Mouse (Mus musculus): ENCODE data around the gene Ankrd44. TPM values are rescaled to one million over a fixed set of nuclear protein-coding genes. Genes with fewer than 3 reads are reported as not detected.

Ankrd44 gene
- polyA plus RNA-seq, 1 experiment, result 5.2 TPM

DNA sequence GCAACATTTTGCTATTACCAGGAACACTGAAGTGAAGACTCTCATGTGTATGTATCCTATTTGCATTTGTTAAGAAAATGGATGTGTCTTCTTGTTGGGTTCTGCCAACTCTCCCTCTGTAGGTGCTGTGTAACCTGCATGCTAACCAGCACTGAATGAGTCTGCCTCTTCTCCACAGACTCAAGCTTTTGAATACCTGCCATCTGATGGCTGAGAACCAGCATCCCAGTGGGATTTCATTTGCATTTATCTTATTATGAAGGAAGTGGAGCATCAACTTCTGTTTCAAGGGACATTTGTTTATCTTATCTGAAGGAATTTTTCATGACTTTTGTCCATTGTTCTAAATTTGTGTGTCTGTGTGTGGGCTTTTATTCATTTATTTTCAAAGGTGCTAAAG lies 180.5 kb downstream of the Ankrd44 start:
- Histone ChIP-seq H3K36me3 (ENCODE audit: control insufficient read depth, insufficient read depth, low read length, poor library complexity, severe bottlenecking) (no peaks in the 10 kb centered on the region), H3K9ac (ENCODE audit: low read depth, poor library complexity, severe bottlenecking) (no peak overlapping the region), H3K27ac (ENCODE audit: insufficient read depth, low read length) (no peak overlapping the region), H3K4me1 (ENCODE audit: control insufficient read depth, insufficient read depth, low read length) (no peaks in the 10 kb centered on the region), H3K9me3 (replicated peaks; ENCODE audit: control insufficient read depth, insufficient read depth, low read length, poor library complexity, severe bottlenecking) (no peaks in the 10 kb centered on the region), H3K27me3 (ENCODE audit: control insufficient read depth, insufficient read depth, low read length, poor library complexity, severe bottlenecking) (no peaks in the 10 kb centered on the region), H3K4me3 (ENCODE audit: low read depth, low read length) (no peak overlapping the region)
- TF ChIP-seq POLR2A (IDR thresholded peaks at IDR 0.05; ENCODE audit: insufficient read depth, low read length) (no peak), EP300 (IDR thresholded peaks at IDR 0.05; ENCODE audit: insufficient read depth, low read depth, low read length) (no peak), CTCF (IDR thresholded peaks at IDR 0.05; ENCODE audit: low read depth, low read length) (no peak)

DNA sequence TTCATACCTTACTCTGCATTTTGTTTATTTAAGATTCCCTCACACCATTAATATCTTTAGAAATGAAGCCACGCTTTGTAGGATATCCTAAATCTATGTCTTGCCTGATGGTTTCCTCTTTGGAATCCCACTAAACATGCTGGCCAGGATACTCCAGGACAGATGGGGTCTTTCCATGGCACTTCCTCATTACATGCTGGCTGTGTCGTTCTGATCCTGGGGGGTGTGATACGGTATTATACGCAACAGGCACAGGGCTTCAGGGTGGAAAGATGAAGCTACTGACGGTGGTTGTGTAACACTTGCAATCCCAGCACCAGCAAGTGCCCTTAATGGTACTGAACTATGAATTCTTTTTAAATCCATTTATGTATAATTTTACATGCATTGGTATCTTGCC lies 182.0 kb downstream of the Ankrd44 start:
- Histone ChIP-seq H3K36me3 (ENCODE audit: control insufficient read depth, insufficient read depth, low read length, poor library complexity, severe bottlenecking) (no peaks in the 10 kb centered on the region), H3K27ac (ENCODE audit: insufficient read depth, low read length) (no peak overlapping the region), H3K9me3 (replicated peaks; ENCODE audit: control insufficient read depth, insufficient read depth, low read length, poor library complexity, severe bottlenecking) (no peaks in the 10 kb centered on the region), H3K4me3 (ENCODE audit: low read depth, low read length) (no peak overlapping the region), H3K27me3 (ENCODE audit: control insufficient read depth, insufficient read depth, low read length, poor library complexity, severe bottlenecking) (no peaks in the 10 kb centered on the region), H3K9ac (ENCODE audit: low read depth, poor library complexity, severe bottlenecking) (no peak overlapping the region), H3K4me1 (ENCODE audit: control insufficient read depth, insufficient read depth, low read length) (no peaks in the 10 kb centered on the region)
- no peak for TF ChIP-seq EP300 (IDR thresholded peaks at IDR 0.05; ENCODE audit: insufficient read depth, low read depth, low read length)
- no peak for TF ChIP-seq CTCF (IDR thresholded peaks at IDR 0.05; ENCODE audit: low read depth, low read length)
- no peak for TF ChIP-seq POLR2A (IDR thresholded peaks at IDR 0.05; ENCODE audit: insufficient read depth, low read length)

DNA sequence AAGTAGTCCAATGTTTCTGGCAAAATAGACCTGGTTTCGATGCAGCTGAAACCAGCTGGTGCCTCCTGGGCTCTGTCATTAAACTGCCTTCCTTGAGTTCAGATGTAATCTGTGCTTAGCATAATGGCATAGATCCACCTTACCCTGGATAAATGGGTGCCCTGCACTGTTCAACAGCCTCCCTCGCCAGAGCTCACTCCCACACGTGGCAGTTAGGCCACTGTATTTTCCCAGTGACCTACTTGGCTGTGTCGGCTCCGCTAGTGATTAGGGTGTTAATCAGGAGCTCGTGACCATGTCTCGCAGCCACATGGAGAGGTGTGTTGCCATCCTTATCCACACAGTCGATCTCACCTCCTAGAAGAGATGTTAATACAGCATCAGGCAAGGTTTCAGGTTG lies 183.1 kb downstream of the Ankrd44 start:
- TF ChIP-seq EP300 (IDR thresholded peaks at IDR 0.05; ENCODE audit: insufficient read depth, low read depth, low read length), result no peak
- TF ChIP-seq CTCF (IDR thresholded peaks at IDR 0.05; ENCODE audit: low read depth, low read length), result no peak
- no peak for TF ChIP-seq POLR2A (IDR thresholded peaks at IDR 0.05; ENCODE audit: insufficient read depth, low read length)
- Histone ChIP-seq H3K9ac (ENCODE audit: low read depth, poor library complexity, severe bottlenecking) (no peak overlapping the region), H3K27ac (ENCODE audit: insufficient read depth, low read length) (no peak overlapping the region), H3K27me3 (ENCODE audit: control insufficient read depth, insufficient read depth, low read length, poor library complexity, severe bottlenecking) (no peaks in the 10 kb centered on the region), H3K4me1 (ENCODE audit: control insufficient read depth, insufficient read depth, low read length) (no peaks in the 10 kb centered on the region), H3K9me3 (replicated peaks; ENCODE audit: control insufficient read depth, insufficient read depth, low read length, poor library complexity, severe bottlenecking) (no peaks in the 10 kb centered on the region), H3K4me3 (ENCODE audit: low read depth, low read length) (no peak overlapping the region), H3K36me3 (ENCODE audit: control insufficient read depth, insufficient read depth, low read length, poor library complexity, severe bottlenecking) (no peaks in the 10 kb centered on the region)

DNA sequence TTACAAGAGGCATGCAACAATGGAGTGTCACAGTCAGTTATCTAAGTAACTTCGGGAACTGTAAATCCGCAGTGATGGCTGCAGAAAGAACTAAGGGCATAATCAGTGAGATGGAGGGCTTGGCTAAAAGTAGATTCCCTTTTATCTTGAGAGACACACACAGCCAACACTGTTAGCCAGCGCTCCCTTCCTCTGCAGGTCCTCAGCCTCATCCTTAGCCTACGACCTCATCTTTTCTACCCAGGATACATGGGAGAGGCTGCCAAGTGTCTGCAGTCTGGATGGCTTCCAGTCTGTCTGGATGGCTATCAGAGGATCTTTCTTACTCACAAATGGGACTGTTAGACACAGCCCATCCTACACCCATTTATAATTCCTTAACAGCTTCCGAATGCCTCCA lies 185.3 kb downstream of the Ankrd44 start:
- H3K9ac ChIP-seq (ENCODE audit: low read depth, poor library complexity, severe bottlenecking), result no peak overlapping the region
- no peaks in the 10 kb centered on the region for H3K4me1 ChIP-seq (ENCODE audit: control insufficient read depth, insufficient read depth, low read length)
- no peak overlapping the region for H3K4me3 ChIP-seq (ENCODE audit: low read depth, low read length)
- no peaks in the 10 kb centered on the region for H3K9me3 ChIP-seq (replicated peaks; ENCODE audit: control insufficient read depth, insufficient read depth, low read length, poor library complexity, severe bottlenecking)
- H3K27me3 ChIP-seq (ENCODE audit: control insufficient read depth, insufficient read depth, low read length, poor library complexity, severe bottlenecking), result no peaks in the 10 kb centered on the region
- no peaks in the 10 kb centered on the region for H3K36me3 ChIP-seq (ENCODE audit: control insufficient read depth, insufficient read depth, low read length, poor library complexity, severe bottlenecking)
- no peak overlapping the region for H3K27ac ChIP-seq (ENCODE audit: insufficient read depth, low read length)
- TF ChIP-seq EP300 (IDR thresholded peaks at IDR 0.05; ENCODE audit: insufficient read depth, low read depth, low read length) (no peak), CTCF (IDR thresholded peaks at IDR 0.05; ENCODE audit: low read depth, low read length) (no peak), POLR2A (IDR thresholded peaks at IDR 0.05; ENCODE audit: insufficient read depth, low read length) (no peak)

DNA sequence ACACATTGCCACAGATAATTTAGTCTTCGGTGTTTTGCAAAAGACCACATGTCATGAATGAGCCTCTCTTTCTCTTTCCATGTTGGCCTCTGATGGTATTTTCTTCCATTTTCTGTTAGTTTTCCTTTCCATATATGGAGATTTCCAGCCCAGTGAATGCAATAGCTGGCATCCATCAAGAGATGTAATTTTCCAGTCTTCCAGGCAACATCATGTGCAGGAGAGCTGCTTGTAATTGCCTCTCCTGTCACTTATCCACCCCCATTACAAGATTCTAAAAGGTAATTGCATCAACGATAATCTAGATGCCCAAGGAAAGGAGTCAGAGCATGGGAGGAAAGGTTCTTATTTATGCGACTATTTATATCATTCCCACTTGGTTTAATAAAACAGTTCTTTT lies 188.7 kb downstream of the Ankrd44 start:
- no peaks in the 10 kb centered on the region for H3K9me3 ChIP-seq (replicated peaks; ENCODE audit: control insufficient read depth, insufficient read depth, low read length, poor library complexity, severe bottlenecking)
- H3K27ac ChIP-seq (ENCODE audit: insufficient read depth, low read length), result no peak overlapping the region
- no peak for TF ChIP-seq POLR2A (IDR thresholded peaks at IDR 0.05; ENCODE audit: insufficient read depth, low read length)
- TF ChIP-seq CTCF (IDR thresholded peaks at IDR 0.05; ENCODE audit: low read depth, low read length), result no peak
- TF ChIP-seq EP300 (IDR thresholded peaks at IDR 0.05; ENCODE audit: insufficient read depth, low read depth, low read length), result no peak
- no peaks in the 10 kb centered on the region for H3K27me3 ChIP-seq (ENCODE audit: control insufficient read depth, insufficient read depth, low read length, poor library complexity, severe bottlenecking)
- H3K4me1 ChIP-seq (ENCODE audit: control insufficient read depth, insufficient read depth, low read length), result no peaks in the 10 kb centered on the region
- no peak overlapping the region for H3K9ac ChIP-seq (ENCODE audit: low read depth, poor library complexity, severe bottlenecking)
- no peaks in the 10 kb centered on the region for H3K36me3 ChIP-seq (ENCODE audit: control insufficient read depth, insufficient read depth, low read length, poor library complexity, severe bottlenecking)
- H3K4me3 ChIP-seq (ENCODE audit: low read depth, low read length), result no peak overlapping the region

DNA sequence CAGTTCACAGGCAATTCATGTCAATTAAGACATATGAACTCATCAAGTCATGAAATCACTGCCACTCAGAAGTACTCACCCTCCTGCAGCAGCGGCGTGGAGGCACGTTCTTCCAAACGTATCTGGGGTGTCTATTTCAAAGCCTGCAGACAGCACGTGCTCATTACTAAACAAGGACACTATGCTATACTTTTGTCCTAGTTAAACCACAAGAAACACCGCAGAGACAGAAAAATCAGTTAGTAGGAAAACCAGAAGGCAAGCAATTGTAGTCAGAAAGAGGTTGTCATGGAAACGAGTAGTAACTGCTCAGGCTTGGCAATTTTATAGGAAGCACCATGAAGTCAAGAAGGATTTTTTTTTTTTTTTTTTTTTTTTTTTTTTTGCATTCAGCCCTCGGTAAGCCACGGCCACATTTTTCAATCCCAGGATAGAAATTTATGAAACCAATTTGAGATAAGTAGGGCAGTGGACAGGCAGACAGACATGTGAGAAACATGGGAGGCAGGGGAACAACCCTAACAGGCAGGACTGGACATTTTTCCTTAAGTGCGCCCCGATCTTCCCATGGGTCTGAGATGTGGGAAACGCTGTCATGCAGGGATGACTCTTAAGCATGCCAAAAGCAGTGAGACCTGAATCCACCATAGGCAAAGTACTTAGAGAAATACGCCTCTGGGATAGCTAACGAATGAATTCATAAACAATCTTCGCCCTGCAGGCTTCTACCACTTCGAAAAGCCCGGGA lies 191.1 kb downstream of the Ankrd44 start:
- Histone ChIP-seq H3K27me3 (ENCODE audit: control insufficient read depth, insufficient read depth, low read length, poor library complexity, severe bottlenecking) (no peaks in the 10 kb centered on the region), H3K9ac (ENCODE audit: low read depth, poor library complexity, severe bottlenecking) (no peak overlapping the region), H3K4me3 (ENCODE audit: low read depth, low read length) (no peak overlapping the region), H3K4me1 (ENCODE audit: control insufficient read depth, insufficient read depth, low read length) (no peaks in the 10 kb centered on the region), H3K27ac (ENCODE audit: insufficient read depth, low read length) (no peak overlapping the region), H3K36me3 (ENCODE audit: control insufficient read depth, insufficient read depth, low read length, poor library complexity, severe bottlenecking) (no peaks in the 10 kb centered on the region), H3K9me3 (replicated peaks; ENCODE audit: control insufficient read depth, insufficient read depth, low read length, poor library complexity, severe bottlenecking) (no peaks in the 10 kb centered on the region)
- TF ChIP-seq POLR2A (IDR thresholded peaks at IDR 0.05; ENCODE audit: insufficient read depth, low read length), result no peak
- TF ChIP-seq CTCF (IDR thresholded peaks at IDR 0.05; ENCODE audit: low read depth, low read length), result no peak
- TF ChIP-seq EP300 (IDR thresholded peaks at IDR 0.05; ENCODE audit: insufficient read depth, low read depth, low read length), result no peak

All from ES-Bruce4 (cell line).